Mouse (Mus musculus) right cerebral cortex, postnatal 14 days (tissue): Measurements from ENCODE around the gene Chac1.

Source experiments
- DNase-seq: peaks from one replicate; pipeline ENCODE4 v3.0.0; 2022

Gene Chac1

GRCm38 (mm10) chr2:119328546-119328945, 22.5 kb upstream of the Chac1 start:
- no peak for DNase-seq

GRCm38 (mm10) chr2:119329123-119329817, 21.8 kb upstream of the Chac1 start:
- DNase-seq, result no peak

DNA sequence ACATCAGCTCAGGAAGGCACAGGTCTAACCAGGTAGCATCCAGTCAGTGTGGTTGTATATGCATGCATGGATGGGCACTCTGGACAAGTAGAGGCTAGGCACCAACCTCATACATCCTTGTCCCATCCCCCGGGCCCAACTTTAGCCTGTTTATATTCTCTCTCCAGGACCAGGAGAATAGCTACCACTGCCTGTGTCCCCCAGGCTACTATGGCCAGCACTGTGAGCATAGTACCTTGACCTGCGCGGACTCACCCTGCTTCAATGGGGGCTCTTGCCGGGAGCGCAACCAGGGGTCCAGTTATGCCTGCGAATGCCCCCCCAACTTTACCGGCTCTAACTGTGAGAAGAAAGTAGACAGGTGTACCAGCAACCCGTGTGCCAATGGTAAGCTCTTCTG, 20.2 kb upstream of the Chac1 start:
- no peak for DNase-seq

- DNase-seq, result no peak
These were observed 18.8 kb upstream of the Chac1 start for GRCm38 (mm10) chr2:119332177-119332661.

DNA sequence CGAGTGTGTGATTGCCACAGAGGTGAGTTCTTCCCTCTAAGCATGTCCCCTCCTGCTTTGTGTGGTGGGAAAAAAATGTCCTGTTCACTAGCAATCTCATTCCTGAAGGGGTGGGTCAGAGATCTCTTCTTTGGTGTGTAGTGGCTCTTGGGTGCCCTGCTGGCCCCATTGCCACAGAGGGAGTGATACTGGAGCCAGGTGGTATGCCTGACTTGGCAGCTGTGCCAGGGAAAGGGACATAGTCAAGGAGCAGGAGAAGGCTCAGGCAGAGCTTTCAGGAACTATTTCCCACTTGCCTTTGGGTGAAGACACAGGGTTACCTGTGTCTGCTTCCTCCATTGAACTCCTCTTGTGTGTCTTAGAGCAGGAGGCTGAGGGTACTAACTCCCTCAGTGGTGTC, 16.9 kb upstream of the Chac1 start:
- DNase-seq, result no peak

DNA sequence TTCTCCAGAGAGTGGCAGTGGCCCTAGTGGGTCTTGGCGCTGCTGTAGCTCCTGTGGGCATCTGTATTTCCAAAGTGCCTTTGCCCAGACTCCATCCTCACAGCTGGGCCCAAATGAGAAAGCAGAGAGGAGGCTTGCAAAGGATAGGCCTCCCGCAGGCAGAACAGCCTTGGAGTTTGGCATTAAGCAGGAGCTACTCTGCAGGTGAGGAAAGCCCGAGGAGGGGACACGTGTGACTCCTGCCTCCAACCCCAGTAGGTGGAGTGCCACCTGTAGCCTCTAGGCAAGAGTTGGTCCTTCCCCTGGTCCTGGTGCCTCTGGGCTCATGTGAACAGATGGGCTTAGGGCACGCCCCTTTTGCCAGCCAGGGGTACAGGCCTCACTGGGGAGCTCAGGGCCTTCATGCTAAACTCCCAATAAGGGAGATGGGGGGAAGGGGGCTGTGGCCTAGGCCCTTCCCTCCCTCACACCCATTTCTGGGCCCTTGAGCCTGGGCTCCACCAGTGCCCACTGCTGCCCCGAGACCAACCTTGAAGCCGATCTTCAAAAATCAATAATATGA, 16.0 kb upstream of the Chac1 start:
- no peak for DNase-seq

DNA sequence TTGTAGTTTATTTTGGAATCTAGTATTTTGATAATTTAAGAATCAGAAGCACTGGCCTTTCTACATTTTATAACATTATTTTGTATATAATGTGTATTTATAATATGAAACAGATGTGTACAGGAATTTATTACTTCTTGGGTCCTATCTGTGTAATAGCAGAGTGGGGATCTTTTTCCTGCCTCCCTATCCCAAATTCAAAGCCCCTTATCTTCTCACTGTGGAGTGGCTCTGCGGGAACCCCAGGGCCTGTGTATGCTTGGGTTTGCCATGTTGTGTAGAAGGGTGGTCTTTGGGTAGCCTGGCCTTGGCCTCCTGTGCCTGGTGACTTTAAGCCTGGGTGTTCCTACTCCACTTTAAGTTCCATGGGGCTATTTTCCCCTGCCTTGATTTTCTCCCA, 15.5 kb upstream of the Chac1 start:
- no peak for DNase-seq

DNA sequence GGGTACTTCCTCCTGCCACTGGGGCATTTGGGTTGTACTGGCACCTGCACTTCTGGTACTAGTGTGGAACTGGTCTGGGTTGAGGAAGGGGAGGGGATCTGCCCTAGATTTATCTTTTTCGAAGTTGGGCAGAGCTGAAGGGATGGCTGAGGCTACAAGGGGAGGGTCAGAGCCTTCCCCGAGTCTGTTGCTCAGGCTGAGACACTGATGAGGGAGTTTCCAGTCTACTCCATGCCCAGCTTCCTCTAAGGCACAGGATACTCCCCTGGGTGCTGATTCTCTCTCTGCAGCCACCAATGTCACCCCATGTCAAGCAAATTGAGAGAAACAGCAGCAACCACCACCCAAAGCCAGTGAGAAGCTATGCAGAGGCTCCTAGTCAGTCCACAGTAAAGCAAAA, 15.0 kb upstream of the Chac1 start:
- DNase-seq, result no peak

GRCm38 (mm10) chr2:119336470-119336869, 14.6 kb upstream of the Chac1 start:
- no peak for DNase-seq

GRCm38 (mm10) chr2:119337425-119338265, 13.4 kb upstream of the Chac1 start:
- peak; percentile 86 for DNase-seq

- DNase-seq, result no peak
These were observed 6.4 kb upstream of the Chac1 start for GRCm38 (mm10) chr2:119344537-119345138.

DNA sequence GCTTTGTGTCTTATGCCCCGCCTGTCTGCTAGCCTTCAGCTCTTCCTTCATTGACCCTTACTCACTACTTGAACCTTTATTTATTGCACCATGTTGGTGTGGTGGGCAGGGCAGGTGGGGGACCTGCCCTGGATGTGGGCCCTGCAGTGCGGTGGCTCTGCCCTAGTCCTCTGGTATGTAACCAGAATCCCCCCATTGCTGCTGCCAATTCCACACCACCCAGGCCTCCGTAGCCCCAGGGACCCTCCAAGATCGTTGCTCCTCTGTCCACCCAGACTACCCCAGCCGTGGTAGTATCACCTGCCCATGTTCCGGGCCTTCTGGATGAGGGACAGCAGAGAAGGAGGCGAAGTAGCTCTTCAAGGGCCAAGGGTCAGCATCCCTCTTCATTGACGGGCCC, 2.7 kb downstream of the Chac1 start:
- no peak for DNase-seq

- DNase-seq, result no peak
These were observed 4.1 kb downstream of the Chac1 start for GRCm38 (mm10) chr2:119355089-119355488.

- no peak for DNase-seq
These were observed 4.6 kb downstream of the Chac1 start for GRCm38 (mm10) chr2:119355651-119356050.

DNA sequence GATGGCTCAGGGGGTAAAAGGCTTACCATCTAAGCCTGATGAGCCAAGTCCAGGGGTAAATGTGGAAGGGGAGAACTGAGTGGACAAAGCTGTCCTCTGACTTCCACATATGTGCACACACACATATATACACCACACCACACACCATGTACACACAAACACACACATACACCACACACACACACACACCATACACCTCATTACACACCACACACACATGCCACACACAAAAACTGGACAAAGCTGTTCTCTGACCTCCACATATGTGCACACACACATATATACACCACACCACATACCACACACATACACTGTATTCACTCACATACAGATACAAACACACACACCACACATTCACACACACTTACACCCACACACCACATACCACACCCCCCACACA, 5.3 kb downstream of the Chac1 start:
- no peak for DNase-seq

DNA sequence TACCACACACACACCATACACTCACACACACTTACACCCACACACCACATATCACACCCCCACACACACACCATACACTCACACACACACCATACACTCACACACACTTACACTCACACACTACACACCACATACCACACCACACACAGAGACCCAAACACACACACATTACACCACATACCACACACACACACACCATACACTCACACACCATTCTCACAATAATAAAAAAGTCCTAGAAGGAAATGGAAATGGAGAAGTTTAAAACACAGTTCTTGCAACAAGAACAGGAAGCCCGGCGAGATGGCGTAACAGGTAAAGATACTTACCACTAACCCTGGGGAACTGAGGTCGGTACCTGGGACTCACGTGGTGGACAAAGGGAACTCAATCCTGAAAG, 5.8 kb downstream of the Chac1 start:
- DNase-seq, result no peak

- no peak for DNase-seq
These were observed 7.2 kb downstream of the Chac1 start for GRCm38 (mm10) chr2:119358249-119358648.

- DNase-seq, result no peak
These were observed 8.8 kb downstream of the Chac1 start for GRCm38 (mm10) chr2:119359721-119360291.

DNA sequence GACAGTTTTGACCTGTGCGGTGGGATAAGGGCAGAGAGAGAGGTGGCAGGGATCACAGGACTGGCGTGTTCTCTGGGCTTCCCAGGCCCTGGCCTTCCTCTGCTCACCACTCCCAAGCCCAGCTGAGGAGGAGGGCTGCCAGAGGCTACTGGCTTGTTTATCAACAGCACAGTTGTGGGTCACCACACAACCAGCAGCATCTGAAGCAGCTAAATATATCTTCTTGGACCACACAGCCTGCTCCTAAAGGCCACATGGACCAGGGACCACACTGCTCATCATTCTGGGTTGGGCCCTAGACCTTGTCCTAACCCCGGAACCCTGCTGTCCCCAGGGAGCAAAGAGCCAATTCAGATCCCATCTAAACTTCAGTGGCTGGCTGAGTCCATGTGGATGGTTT, 13.9 kb downstream of the Chac1 start:
- no peak for DNase-seq

DNA sequence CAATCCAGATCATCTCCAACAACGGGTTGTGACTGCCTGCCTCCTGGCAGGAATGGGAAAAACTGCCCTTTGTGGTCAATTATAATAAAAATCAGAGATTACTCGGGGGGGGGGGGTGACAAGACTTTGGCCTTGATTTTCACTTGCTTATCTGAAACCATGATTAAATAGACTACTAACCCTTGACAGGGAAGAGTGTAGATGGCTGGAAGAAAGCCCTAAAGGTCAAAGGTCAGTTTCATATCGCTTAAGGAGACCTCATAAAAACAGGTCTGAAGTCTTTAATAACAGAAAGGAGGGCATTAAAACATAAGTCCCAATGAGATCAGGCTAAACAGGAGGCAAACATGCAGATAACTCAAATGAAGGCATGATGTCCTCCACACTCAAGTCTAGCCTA, 16.3 kb downstream of the Chac1 start:
- no peak for DNase-seq

- no peak for DNase-seq
These were observed 19.1 kb downstream of the Chac1 start for GRCm38 (mm10) chr2:119370116-119370515.

DNA sequence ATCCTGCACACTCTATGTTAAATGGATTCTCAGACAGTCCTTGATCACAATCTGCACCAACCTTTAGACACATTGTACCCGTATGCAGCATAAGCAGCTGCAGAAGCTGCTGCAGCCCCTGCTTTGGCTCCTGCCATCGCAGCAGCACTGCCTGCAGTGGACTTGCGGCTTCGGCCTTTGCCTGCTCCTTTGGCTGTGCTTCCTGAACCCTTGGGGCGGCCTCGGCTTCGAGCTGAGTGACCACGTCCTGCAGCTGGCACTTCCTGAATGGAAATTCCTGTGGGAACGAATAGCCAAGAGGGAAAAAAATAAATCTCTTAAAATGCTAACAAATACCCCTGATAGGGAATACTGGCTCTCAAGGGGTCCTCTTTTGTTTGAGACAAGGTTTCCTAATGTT, 26.3 kb downstream of the Chac1 start:
- no peak for DNase-seq

DNA sequence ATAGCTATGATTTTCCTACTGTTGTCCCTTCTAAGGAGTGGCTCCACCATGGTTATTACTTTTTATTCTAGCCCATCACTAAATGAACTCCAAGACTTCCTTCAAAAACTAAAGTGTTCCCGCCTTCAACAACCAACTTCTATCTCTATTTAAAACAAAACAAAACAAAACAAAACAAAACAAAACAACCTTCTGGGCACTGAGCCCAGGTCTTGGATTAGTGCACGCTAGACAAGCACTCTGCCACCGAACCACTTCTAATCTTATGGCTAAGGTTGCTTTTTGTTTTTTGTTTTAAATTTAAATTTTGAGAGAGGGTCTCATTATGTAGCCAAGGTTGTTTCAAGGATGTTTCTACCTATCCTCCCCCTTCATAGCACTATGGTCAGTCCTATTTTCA, 26.8 kb downstream of the Chac1 start:
- DNase-seq, result no peak
